Mouse (Mus musculus) lung, postnatal 36 days (tissue): ENCODE measurements around the gene Filip1l.

Experiments
- DNase-seq: peaks from one replicate; pipeline ENCODE4 v3.0.0; 2022; ENCODE audit warnings: mixed read lengths

Gene Filip1l

GRCm38 (mm10) chr16:57485265-57485664, 132.4 kb downstream of the Filip1l start:
- peak; percentile 54 for DNase-seq

- no peak for DNase-seq
Observed at GRCm38 (mm10) chr16:57486266-57486665, 133.4 kb downstream of the Filip1l start.

- no peak for DNase-seq
Observed at GRCm38 (mm10) chr16:57488661-57489060, 135.8 kb downstream of the Filip1l start.

- DNase-seq, result no peak
Observed at GRCm38 (mm10) chr16:57490691-57491090, 137.8 kb downstream of the Filip1l start.

- no peak for DNase-seq
Observed at GRCm38 (mm10) chr16:57491853-57492252, 139.0 kb downstream of the Filip1l start.

GRCm38 (mm10) chr16:57495476-57496203, 142.7 kb downstream of the Filip1l start:
- DNase-seq, result no peak

GRCm38 (mm10) chr16:57496437-57497173, 143.7 kb downstream of the Filip1l start:
- no peak for DNase-seq

- peak; percentile 18 for DNase-seq
Observed at GRCm38 (mm10) chr16:57500851-57501250, 148.0 kb downstream of the Filip1l start.

- peak; percentile 44 for DNase-seq
Observed at GRCm38 (mm10) chr16:57502230-57502629, 149.3 kb downstream of the Filip1l start.

- no peak for DNase-seq
Observed at GRCm38 (mm10) chr16:57502761-57503160, 149.9 kb downstream of the Filip1l start.

- DNase-seq, result no peak
Observed at GRCm38 (mm10) chr16:57504728-57505127, 151.8 kb downstream of the Filip1l start.

GRCm38 (mm10) chr16:57506133-57506532, 153.2 kb downstream of the Filip1l start:
- DNase-seq, result peak; percentile 67

- DNase-seq, result no peak
Observed at GRCm38 (mm10) chr16:57508351-57508750, 155.5 kb downstream of the Filip1l start.

GRCm38 (mm10) chr16:57509099-57509498, 156.2 kb downstream of the Filip1l start:
- no peak for DNase-seq

- DNase-seq, result no peak
Observed at GRCm38 (mm10) chr16:57513562-57513961, 160.7 kb downstream of the Filip1l start.

GRCm38 (mm10) chr16:57514371-57514770, 161.5 kb downstream of the Filip1l start:
- no peak for DNase-seq

- peak; percentile 19 for DNase-seq
Observed at GRCm38 (mm10) chr16:57515636-57516035, 162.7 kb downstream of the Filip1l start.

GRCm38 (mm10) chr16:57525046-57525445, 172.2 kb downstream of the Filip1l start:
- no peak for DNase-seq

GRCm38 (mm10) chr16:57525476-57525875, 172.6 kb downstream of the Filip1l start:
- no peak for DNase-seq

GRCm38 (mm10) chr16:57526893-57527292, 174.0 kb downstream of the Filip1l start:
- DNase-seq, result no peak

- DNase-seq, result no peak
Observed at GRCm38 (mm10) chr16:57528457-57528856, 175.6 kb downstream of the Filip1l start.

GRCm38 (mm10) chr16:57530547-57530946, 177.7 kb downstream of the Filip1l start:
- no peak for DNase-seq

GRCm38 (mm10) chr16:57532081-57532493, 179.2 kb downstream of the Filip1l start:
- DNase-seq, result no peak

GRCm38 (mm10) chr16:57534365-57534764, 181.5 kb downstream of the Filip1l start:
- no peak for DNase-seq
